15 mouse cellular contexts compared by ENCODE assay signal in the genomic region with DNA sequence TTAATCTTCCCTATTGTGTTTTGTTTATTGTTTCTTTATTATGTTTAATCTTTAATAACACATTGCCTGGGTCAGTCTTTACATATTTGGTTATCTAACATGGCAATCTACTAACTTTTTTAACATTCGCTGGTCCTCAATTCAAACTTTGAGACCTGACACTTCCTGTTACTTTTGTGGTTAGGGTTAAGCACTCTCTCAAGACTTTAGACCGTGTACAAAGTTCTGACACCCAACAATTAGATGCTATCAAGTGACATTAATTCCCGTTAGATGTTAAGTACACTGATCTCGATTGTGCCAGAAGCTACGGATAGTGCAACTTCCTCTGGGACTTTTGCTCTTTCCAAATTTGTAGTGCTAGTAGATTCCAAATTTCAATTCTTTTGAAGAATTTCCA.
"Had no signal": no experiment of that assay in that cellular context is flagged by ENCODE, and none has a peak within 500 bp of the region (broad histone marks: within the 10 kb centered on the region; RNA-seq: fewer than 3 reads in every experiment).

No protein-coding gene starts in this region.

- H3K9me3 ChIP-seq: midbrain, embryonic 13.5 days; midbrain, embryonic 15.5 days; neural tube, embryonic 12.5 days had no signal

- H3K4me3 ChIP-seq: megakaryocyte, embryonic 14.5 days; midbrain, embryonic 13.5 days; midbrain, embryonic 15.5 days; neural tube, embryonic 12.5 days had no signal

- H3K4me1 ChIP-seq: megakaryocyte, embryonic 14.5 days; midbrain, embryonic 13.5 days; midbrain, embryonic 15.5 days; neural tube, embryonic 12.5 days had no signal

- H3K27ac ChIP-seq: macrophage; midbrain, embryonic 13.5 days; midbrain, embryonic 15.5 days; neural tube, embryonic 12.5 days had no signal

- H3K27me3 ChIP-seq: megakaryocyte, embryonic 14.5 days; midbrain, embryonic 13.5 days; midbrain, embryonic 15.5 days; neural tube, embryonic 12.5 days had no signal

- DNase-seq: lung, adult 18-20 months; lung, embryonic 14.5 days; lung, postnatal 10 days; lung, postnatal 36 days; right cerebral cortex, postnatal 25 days; right cerebral cortex, postnatal 4 days; spleen, adult 18-20 months; thymus, adult 18-20 months; thymus, postnatal 25 days; thymus, postnatal 4 days had no signal

- ATAC-seq: midbrain, embryonic 13.5 days; midbrain, embryonic 15.5 days had no signal

- H3K36me3 ChIP-seq: midbrain, embryonic 13.5 days; midbrain, embryonic 15.5 days; neural tube, embryonic 12.5 days had no signal
